Mouse (Mus musculus): ENCODE data around the gene Mctp1. TPM values are rescaled to one million over a fixed set of nuclear protein-coding genes. Genes with fewer than 3 reads are reported as not detected.
"Not testable (repeated sequence)": the region's sequence is repeated elsewhere in the genome, so short reads cannot be mapped to it uniquely, and the experiment has no call there.

Gene Mctp1
- total RNA-seq, 4 experiments from 2014 or later: 69.5 to 79.3 (median 75.1) TPM

DNA sequence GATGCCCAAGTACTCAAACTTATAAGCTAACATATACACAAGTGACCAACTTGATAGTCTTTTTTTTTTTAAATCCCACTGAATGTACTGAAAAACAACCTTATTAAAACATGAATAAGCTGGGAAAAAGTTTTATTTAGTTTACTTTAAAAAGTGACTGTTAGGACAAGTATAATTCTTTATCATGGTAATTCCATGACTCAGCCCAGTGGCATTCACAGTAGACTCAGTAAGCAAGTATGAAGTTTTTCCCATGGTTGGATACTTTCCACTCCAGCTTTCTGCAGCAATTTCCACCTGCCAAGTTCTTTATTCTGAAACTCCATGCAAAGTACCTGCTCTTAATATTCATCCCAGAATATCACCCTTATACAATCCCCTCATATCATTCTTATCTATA lies 97.3 kb downstream of the Mctp1 start:
- no peak for DNase-seq (ENCODE audit: low spot score in 2 of 2)

DNA sequence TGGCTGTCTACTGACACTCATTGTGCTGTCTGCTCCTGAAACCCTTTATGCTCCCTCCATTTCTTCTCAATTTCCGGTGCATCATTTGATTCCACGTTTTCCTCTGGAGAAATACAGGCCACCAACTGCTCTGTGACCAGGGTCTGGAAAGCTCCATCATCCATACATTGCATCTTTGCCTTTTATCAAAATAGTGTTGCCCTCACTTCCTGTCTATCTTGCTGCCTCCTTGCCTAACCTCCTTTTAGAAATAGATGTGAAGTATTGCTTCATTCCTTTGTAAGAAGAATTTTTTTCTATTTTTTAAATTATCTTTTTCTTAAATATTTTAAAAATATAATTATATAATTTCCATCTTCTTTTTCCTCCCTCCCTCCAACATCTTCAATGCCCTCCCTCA lies 98.7 kb downstream of the Mctp1 start:
- DNase-seq (ENCODE audit: low spot score in 2 of 2): no peak

DNA sequence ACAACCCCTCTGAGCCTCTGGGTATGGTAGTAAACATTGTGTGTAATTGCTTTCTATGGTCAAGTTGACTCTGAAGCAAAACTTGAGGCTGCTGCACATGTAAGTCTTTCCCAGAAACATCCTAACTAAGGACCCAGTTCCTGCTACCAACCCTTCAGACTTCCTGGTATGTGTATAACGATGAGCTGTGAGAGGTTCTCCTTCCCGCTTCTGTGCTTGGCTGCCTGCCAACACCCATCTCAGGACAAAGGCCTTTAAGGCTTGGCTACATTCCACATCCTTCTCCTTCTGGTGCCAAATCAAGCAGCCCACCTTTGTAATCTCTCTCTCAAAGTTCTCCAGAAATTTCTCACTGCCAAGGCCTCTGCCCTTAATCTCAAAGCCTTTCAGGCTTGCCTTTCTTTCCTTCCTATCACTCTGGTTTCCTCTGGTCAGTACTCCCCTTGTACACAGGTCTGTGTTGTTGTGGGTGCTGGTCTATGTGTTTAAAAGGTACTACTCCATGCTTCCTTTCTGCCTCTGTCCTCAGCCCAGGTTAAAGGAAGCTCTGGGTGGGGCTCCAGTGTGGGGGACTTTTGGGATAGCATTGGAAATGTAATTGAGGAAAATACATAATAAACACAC lies 99.9 kb downstream of the Mctp1 start:
- no peak for DNase-seq (ENCODE audit: low spot score in 2 of 2)

DNA sequence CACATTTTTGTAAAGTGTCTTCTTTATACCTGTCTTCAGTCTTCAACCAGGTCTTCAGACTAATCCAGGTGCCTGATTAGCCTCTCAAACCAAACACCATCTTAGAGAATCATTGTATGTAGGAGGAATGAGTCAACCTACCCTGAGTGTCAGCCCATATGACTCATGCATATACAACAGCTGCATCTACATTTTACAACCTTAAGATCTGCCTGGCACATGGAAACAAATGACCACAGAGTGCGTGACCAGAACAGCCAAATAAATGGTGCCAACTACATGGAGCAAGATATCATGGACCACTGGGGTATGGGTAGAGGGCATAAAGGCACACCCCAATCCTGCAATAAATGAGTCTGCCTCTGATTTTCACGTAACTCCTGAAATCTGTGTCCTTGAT lies 131.6 kb downstream of the Mctp1 start:
- DNase-seq (ENCODE audit: low spot score in 2 of 2): no peak

DNA sequence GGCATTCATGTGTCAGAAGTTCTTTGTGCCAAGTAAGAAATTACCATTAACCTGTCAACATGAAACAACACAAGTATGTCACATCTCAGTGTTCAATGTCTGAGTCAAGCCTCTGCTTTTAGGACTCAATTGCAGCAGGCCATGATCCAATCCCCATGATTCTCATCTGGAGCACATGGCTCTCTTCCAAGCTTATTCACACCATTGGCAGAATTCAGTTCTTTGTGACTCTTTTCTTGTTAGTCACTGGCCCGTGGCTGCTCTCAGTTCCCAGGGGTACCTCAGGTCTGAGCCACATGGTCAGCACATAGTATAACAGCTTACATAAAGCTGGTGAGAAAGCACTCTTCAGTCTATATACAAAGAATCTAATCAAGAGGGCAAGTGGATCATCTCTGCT lies 138.8 kb downstream of the Mctp1 start:
- no peak for DNase-seq (ENCODE audit: low spot score in 2 of 2)

DNA sequence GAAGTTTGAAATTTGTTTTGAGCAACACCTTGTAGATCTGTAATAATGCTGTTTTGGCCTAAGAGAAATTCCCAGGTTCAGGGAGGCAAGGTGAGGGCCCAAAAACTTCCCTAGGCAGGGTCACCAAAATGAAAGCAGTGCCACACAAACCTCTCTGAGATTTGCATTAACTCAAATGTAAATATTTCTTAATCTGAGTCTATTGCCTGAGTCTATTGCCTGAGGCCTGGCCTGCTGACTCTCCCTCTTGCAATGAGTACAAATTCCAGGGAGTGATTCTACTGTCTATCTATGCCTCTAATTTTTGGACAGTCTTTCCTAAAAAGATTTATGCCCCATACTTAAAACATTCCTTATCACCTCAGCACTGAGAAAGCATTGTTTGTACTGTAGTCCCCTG lies 143.0 kb downstream of the Mctp1 start:
- no peak for DNase-seq (ENCODE audit: low spot score in 2 of 2)

DNA sequence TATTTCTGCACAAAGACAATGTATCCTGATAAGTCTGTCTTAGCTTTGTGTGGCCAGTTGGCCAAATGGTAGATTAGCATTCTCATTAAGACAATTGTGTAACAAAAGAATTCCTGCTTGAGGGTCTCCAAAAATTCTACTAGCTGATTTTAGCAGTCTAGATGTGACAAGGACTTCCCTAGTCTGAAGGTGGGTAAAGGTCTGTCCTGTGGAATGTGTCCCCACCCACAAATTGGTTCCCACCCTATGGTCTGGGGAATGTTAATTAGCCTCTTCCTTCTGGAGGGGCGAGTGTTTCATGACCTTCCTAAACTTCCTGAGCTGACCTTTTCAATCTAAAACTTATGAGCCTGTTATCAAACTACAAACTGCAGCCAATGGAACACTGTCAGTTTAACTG lies 143.4 kb downstream of the Mctp1 start:
- DNase-seq (ENCODE audit: low spot score in 2 of 2): no peak

DNA sequence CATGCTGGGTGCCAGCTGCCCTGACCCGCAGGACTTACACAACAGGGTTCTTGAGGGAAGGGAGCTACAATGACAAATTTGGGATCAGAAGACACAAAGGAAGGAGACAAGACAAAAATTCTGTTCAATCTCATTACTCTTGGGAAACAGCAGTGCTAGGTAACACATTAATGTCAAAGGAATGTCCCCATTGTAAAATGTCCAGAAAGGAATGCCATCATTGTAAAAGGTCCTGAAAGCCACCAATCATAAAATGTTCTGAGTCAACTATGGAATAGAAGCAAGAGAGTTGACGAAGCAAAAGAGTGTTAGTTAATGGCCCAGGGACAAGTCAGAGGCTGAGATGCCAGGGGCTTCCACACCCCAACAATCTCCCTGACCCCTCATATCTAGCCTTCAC lies 145.6 kb downstream of the Mctp1 start:
- no peak for DNase-seq (ENCODE audit: low spot score in 2 of 2)

DNA sequence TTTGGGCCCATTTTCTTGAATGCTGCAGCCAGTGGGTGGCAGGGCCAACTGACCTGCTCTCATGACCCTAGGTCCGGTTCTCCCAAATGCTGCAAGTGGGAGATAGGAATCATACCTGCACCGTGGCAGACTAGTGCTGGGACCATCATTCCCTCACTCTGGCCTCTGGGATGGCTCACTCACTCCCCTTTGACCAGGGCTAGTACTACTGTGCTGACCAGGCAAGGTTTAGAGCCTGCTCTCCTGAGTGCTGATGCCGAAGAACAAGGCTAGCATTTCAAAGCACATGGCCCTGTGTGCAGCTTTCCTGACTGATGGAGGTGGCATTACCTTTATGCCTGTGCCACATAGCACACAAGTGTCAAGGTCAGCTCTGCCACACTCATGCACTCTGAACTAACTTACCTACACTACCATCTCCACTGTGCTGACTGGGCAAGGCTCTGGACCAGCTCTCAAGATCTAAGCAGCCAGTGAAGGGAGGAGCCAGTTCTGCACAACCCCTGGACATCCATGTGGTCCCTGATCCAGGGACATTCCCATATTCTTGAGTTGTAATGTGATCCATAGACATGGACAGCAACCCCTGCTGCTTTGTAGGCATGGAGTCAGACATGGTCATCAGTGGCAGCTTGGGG lies 146.7 kb downstream of the Mctp1 start:
- DNase-seq (ENCODE audit: low spot score in 2 of 2): no peak

DNA sequence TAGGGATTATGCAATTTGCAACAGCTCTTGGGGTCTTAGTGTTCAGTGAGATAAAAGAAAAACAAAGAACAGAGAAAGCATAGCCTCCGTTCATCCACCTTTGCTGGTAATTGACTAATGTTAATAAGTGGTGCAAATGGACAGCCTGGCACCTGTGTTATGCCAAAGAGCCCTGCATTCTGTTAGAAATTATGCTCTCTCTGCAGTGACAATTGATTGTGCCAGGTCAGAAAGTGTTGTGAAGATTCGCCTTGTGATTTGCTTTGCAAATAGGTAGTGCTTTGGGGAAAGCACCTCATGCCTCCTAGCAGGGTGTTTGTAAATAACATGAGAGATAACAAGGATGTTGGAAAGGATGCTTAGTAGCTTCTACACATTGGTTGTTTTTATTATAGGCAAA lies 163.5 kb downstream of the Mctp1 start:
- DNase-seq (ENCODE audit: low spot score in 2 of 2): no peak

DNA sequence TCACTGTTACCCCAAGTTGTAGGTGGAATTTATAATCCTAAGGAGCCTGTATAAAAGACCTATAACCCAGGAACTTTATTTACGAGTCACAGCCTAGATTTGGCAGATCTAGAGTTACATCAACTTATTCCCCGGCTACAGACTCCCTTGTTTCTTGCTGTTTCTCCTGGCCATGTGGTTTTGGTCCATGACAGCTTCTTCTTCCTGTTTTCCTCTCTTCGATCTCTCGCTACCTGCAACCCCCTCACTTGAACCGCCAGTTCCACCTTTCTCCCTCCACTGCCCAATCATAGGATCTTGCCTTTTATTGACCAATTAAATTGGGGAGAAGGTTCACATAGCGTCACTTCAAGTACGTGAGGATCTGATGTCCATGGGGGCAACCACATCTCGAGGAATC lies 176.6 kb downstream of the Mctp1 start:
- DNase-seq (ENCODE audit: low spot score in 2 of 2): no peak

DNA sequence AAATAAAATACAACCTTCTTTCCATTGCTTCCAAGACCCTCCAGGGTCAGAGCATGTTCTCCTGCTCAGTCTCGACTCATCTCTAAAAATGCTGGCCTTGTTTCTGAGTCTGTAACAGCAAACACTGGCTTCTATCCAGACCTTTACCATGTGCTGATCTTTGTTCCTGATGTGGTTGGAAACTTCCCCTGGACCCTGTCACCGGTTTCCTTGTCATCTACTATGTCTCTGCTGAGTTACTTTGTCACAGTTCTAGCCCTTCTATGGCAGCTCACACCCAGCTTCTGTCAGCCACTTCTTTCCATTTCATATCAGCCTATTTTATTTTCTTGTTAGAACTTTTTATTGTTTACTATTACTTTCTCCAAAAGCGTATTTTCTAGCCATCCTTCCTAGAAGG lies 177.3 kb downstream of the Mctp1 start:
- DNase-seq (ENCODE audit: low spot score in 2 of 2): no peak

DNA sequence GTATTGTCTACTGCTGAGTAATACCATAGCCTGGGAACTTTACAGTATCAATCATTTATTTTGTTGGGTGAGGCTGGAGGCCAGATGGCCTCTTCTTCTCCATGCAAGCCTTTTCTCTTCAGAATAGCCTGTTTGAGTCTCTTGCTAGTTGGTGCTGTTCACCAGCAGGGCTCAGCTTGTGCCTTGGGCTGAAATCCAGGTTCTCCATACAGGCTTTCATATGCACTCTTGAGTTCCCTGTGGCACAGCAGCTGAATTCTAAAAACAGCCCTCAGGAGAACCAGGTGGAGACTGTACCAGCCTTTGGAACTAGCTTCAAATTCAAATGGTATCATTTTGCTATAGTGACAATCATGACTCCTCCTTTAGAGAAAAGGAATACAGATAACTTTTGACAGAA lies 179.7 kb downstream of the Mctp1 start:
- no peak for DNase-seq (ENCODE audit: low spot score in 2 of 2)

DNA sequence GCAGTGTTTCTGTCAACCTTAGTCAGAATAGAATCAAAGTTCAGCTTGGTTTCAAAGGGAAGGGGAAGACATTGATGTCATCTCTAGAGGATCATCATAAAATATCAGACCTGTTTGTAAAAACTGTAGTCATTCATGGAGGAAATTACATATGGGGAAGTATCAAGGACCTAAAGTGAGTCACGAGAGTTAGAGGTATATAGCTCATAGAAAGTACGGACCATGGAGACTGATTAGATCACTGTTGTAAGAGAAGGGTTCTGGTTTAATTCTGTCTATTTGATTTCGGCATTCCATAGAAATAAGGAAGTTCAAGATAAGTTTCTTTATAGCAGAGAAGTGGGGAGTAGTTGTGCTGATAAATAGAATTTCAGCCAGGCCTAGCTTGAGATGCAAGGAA lies 181.7 kb downstream of the Mctp1 start:
- DNase-seq (ENCODE audit: low spot score in 2 of 2): no peak

DNA sequence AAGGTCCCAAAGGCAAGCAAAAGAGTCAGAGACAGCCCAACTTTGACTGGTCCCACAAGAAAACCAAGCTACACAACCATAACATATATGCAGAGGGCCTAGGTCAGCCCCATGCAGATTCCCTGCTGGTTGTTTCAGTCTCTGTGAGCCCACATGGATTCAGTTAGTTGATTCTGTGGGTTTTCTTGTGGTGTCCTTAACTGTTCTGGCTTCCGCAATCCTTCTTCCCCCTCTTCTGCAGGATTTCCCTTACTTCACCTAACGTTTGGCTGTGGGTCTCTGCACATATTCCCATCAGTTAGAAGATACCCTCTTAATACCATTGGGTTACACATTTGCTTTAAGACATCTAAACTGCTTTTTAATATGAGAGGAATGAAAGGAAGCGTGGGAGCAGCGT lies 183.1 kb downstream of the Mctp1 start:
- no peak for DNase-seq (ENCODE audit: low spot score in 2 of 2)

DNA sequence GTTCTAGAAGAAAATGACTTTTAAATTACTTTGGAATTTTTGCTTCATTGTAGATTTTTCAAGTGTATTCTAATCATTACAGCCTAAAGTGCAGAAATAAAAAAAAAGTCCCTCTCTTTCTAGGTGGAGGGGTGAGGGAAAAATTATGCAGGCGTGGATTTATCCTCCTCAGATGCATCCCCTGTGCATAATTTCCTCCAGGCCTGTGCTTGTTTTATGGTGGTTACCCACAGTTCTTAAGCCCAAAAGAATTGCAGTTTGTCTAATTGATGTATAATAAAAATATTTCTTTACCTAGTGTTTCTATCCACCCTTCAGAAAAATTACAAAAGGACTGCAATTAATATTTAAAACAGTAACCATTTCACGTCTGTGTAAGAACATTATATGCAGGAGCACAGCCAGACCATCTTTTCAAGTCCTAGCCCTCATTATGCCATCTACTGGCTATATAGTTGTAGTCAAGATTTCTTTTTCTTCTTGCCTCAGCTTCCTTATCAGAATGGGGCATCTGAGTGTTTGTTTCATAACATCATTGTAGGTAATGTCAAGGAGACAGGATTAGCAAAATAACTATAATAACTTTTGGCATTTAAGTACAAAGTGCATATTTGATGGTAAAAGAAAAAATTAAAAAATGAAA lies 184.4 kb downstream of the Mctp1 start:
- no peak for DNase-seq (ENCODE audit: low spot score in 2 of 2)

DNA sequence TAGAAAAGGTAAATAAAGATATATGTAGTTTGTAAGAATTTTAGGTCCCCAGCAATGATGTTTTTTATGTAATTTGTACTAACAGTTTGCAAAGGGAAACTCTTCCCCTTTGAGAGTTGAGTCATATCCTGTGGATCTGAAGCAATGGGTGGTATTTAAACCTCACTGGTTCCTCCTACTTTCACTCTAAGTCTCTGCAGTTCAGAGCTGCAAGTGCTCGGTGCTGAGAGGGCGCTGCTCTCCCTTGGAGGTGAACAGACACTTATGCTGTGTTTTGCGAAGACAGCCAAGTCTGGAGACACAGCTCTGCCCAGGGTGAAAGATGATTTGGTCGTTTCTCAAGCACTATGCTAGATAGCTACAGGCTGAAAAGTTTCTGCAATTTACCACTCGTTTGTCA lies 195.1 kb downstream of the Mctp1 start:
- DNase-seq (ENCODE audit: low spot score in 2 of 2): peak in 1 of 2 experiments; percentile 23

DNA sequence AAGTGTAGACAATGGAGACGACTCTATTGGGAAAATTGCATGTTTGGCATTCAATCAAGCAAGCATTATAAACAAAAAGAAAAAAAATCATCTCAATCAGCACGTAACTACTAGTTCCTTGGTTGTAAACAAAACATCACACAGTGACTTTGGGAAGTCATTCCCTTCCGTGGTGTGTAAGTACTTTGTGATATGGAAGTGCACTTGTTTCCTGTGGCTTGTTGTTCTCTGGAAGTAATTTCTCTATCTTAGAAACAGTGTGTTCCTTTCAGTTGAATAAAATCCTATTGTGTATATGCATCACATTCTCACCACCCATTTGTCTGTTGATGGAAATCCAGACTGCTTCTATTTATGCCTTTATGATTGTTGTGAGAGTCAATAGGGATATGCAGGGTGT lies 201.1 kb downstream of the Mctp1 start:
- DNase-seq (ENCODE audit: low spot score in 2 of 2): no peak

DNA sequence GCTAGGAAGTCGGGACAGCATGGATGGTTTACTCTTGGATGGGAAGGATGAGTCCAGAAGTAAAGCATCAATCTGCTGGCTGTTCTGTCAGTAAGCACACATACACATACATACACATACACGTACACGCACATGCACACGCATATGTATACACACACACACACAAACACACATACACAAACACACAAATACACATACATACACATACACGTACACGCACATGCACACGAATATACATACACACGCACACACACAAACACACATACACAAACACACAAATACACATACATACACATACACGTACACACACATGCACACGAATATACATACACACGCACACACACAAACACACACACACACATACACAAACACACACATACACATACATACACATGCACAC lies 206.4 kb downstream of the Mctp1 start:
- not testable (repeated sequence) for DNase-seq (ENCODE audit: low spot score in 2 of 2)

DNA sequence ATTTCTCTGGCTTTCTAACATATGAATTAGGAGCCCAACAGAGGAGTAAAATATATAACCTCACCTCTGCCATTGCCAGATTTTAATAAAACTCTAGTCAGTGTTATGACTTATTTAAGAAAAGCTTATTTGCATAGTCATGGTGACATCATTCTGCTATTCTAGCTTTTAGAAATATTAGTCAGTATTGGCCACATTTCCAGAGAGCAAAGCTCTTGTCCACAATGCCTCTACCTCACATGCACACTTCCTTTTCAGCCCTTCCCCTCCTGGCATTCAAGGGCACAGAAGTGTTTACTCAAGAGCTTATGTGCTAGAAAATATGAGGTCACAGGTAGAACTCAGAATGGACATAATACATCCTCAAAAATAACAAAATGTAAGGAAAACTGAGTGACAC lies 206.9 kb downstream of the Mctp1 start:
- DNase-seq (ENCODE audit: low spot score in 2 of 2): no peak

DNA sequence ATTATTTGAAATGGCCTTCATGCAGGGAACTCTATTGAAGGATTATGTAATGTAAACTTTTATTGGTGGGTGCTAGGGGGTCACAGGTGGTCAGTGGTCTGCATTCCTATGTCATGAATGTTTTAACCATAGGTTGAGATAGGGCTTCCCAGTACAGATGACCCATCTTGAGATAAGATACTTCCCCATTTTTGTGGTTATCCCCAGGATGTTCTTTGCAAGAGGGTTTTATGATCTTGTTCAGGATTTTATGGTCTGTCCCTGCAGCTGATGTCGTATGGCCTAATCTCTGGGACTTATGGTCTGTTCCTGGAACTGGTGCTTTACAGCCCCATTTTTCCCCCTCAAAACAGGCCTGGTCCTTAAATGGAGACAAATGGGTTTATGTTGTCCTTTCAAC lies 207.4 kb downstream of the Mctp1 start:
- DNase-seq (ENCODE audit: low spot score in 2 of 2): no peak

DNA sequence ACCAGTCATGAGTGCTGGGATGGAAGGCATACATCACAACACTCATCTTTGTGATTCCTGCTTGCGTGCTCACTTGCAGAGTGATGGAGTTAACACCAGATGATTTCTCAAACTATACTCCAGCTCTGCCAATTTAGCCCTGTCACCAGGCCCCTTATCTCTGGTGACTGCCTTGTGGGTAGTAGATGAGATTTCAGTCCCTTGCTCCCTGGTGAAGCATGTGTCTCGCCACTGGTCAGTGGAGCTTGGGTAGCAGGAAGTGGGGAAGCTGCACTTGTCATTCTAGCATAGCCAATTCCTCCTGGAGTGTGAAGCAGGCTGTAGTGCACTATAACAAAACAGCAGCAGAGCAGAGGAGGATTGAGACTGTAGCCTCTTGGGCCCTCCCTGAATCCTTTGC lies 208.6 kb downstream of the Mctp1 start:
- DNase-seq (ENCODE audit: low spot score in 2 of 2): no peak

DNA sequence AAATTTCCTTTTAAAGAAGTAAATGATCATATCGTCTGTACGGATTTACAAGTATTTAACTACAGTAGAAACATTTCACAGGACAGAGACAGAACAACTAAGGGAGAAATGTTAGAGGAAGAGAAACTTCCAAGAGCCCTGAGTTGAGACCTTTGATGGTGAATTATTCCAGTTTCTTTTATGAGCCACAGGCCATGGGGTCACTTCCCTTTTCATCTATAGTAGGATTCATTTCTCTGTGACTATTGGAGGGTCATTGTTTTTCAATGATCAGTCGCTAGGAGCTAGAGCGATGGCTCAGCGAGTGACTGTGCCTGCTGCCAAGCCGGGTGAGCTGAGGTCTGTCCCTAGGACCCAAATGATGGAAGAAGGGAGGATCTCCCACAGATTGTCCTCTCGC lies 212.7 kb downstream of the Mctp1 start:
- DNase-seq (ENCODE audit: low spot score in 2 of 2): no peak
